Mouse (Mus musculus): Measurements from ENCODE around the gene Fkbp4. TPM values are rescaled to one million over a fixed set of nuclear protein-coding genes. Genes with fewer than 3 reads are reported as not detected.
"Not testable (repeated sequence)": the region's sequence is repeated elsewhere in the genome, so short reads cannot be mapped to it uniquely, and the experiment has no call there.

Fkbp4 gene
- polyA plus RNA-seq, 1 experiment from 2014 or later: 477 TPM

GRCm38 (mm10) chr6:128381254-128381653 is 57.2 kb downstream of the Fkbp4 start:
- no peak for ATAC-seq (ENCODE audit: borderline replicate concordance, extremely low read depth, low FRiP score, low TSS enrichment)
- H3K27ac ChIP-seq: no peak overlapping the region
- H3K4me1 ChIP-seq: no peaks in the 10 kb centered on the region
- 66% methylated on average over 3 of the region's 3 CpGs for WGBS
- H3K9me3 ChIP-seq: no peaks in the 10 kb centered on the region
- H3K4me3 ChIP-seq: no peak overlapping the region
- H3K4me2 ChIP-seq: no peak overlapping the region
- no peaks in the 10 kb centered on the region for H3K27me3 ChIP-seq
- no peak overlapping the region for H3K9ac ChIP-seq
- peaks cover 3% of the 10 kb centered on the region; the same call in 1 of the 2 replicates for H3K36me3 ChIP-seq

GRCm38 (mm10) chr6:128380594-128381167 is 57.8 kb downstream of the Fkbp4 start:
- not testable (repeated sequence) for H3K4me1 ChIP-seq; H3K9ac ChIP-seq; H3K36me3 ChIP-seq; ATAC-seq (ENCODE audit: borderline replicate concordance, extremely low read depth, low FRiP score, low TSS enrichment); H3K4me3 ChIP-seq; H3K27ac ChIP-seq; H3K27me3 ChIP-seq; H3K4me2 ChIP-seq; H3K9me3 ChIP-seq
- WGBS: 63% methylated on average over 1 of the region's 1 CpGs

Other genes starting within 250 kb of the Fkbp4 start
- 5.1 and 5.6 TPM in 2 replicates for gene Tead4, start 137.9 kb downstream of the Fkbp4 start, polyA plus RNA-seq (2015; fragmentation: Nextera tagmentation; extraction: Ambion mirVana)
- 16.6 and 21.6 TPM in 2 replicates for gene Tulp3, start 82.8 kb downstream of the Fkbp4 start, polyA plus RNA-seq (2015; fragmentation: Nextera tagmentation; extraction: Ambion mirVana)
- 125 TPM in 2 replicates for gene Rhno1, start 75.8 kb downstream of the Fkbp4 start, polyA plus RNA-seq (2015; fragmentation: Nextera tagmentation; extraction: Ambion mirVana)
- gene Foxm1, start 75.7 kb downstream of the Fkbp4 start, polyA plus RNA-seq (2015; fragmentation: Nextera tagmentation; extraction: Ambion mirVana): 37.7 and 41.1 TPM in 2 replicates
- gene Tex52, start 63.2 kb downstream of the Fkbp4 start, polyA plus RNA-seq (2015; fragmentation: Nextera tagmentation; extraction: Ambion mirVana): 0.22 and 0.48 TPM in 2 replicates
- gene Gm44596, start 63.2 kb downstream of the Fkbp4 start, polyA plus RNA-seq (2015; fragmentation: Nextera tagmentation; extraction: Ambion mirVana): not detected in 2 replicates
- gene Nrip2, start 39.4 kb downstream of the Fkbp4 start, polyA plus RNA-seq (2015; fragmentation: Nextera tagmentation; extraction: Ambion mirVana): 3.0 and 3.7 TPM in 2 replicates
- 33.4 and 33.7 TPM in 2 replicates for gene Itfg2, start 13.7 kb downstream of the Fkbp4 start, polyA plus RNA-seq (2015; fragmentation: Nextera tagmentation; extraction: Ambion mirVana)
- 0.25 and 2.0 TPM in 2 replicates for gene Pzp, start 88.0 kb upstream of the Fkbp4 start, polyA plus RNA-seq (2015; fragmentation: Nextera tagmentation; extraction: Ambion mirVana)
- 2.4 and 2.8 TPM in 2 replicates for gene A2ml1, start 142.9 kb upstream of the Fkbp4 start, polyA plus RNA-seq (2015; fragmentation: Nextera tagmentation; extraction: Ambion mirVana)
- not detected in 2 replicates for gene Klrb1a, start 184.9 kb upstream of the Fkbp4 start, polyA plus RNA-seq (2015; fragmentation: Nextera tagmentation; extraction: Ambion mirVana)
- gene Clec2h, start 223.7 kb upstream of the Fkbp4 start, polyA plus RNA-seq (2015; fragmentation: Nextera tagmentation; extraction: Ambion mirVana): not detected in 2 replicates

Measured in lung, embryonic 15.5 days (tissue).